Mouse (Mus musculus) v-Abl transformed pro-B cells (cell line): ENCODE measurements around the gene Pcdh9.
"Not testable (repeated sequence)": the region's sequence is repeated elsewhere in the genome, so short reads cannot be mapped to it uniquely, and the experiment has no call there.

Experiments used
- in situ Hi-C, 2 experiments: fragments of 400-800 bp; cut with MboI; formaldehyde crosslinking; loops; one replicate each; pipeline ENCODE4 v1.15.1; 2025; ENCODE audit not compliant: unreplicated experiment in 2 of 2

Pcdh9 gene

GRCm38 (mm10) chr14:93234333-93234732 is 656.1 kb downstream of the Pcdh9 start:
- in situ Hi-C loops, result no loop called here

GRCm38 (mm10) chr14:93233599-93233998 is 656.9 kb downstream of the Pcdh9 start:
- in situ Hi-C loops, result no loop called here

GRCm38 (mm10) chr14:93214846-93215245 is 675.6 kb downstream of the Pcdh9 start:
- in situ Hi-C loops, result not testable (repeated sequence)

GRCm38 (mm10) chr14:93199791-93200190 is 690.7 kb downstream of the Pcdh9 start:
- in situ Hi-C loops, result no loop called here

DNA sequence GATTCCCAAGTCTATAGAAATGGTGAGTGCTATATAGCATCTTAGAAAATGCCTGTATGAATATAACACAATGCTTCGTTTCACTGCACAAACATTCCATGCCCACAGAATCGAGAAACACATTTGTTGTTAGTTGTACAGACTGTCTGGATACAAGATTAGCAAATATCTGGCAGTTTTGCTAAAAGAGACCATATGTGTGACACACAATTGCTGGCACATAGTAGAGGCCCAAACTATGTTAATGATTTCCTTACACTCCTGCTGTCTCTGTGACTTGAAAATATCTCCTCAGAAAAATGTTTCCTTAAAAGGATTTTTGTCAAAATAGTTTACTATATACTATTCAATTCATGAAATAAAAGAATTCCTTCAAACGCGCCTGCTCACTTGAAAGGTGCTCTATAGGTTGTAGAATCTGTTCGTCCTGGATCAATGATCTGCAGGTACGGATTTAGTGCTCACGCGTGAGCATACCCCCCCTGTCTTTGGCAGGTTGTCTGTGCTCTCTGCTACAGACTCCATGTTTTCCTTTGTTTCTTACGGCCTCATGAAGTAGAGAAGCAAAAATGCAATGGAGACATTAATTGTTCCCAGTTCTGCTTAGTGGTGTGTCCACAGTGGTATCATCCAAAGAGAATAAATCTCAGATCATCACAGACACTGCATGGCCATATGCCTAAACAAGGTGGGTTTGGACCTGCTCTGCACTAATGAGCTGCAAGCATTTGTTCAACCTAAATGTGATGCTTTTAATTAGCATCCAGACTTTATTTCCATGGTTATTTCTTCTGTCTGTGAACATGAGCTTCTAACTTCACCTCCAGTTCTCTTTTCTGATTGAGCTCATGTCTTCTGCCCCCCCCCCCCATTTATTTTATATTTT is 707.6 kb downstream of the Pcdh9 start:
- in situ Hi-C loops, result no loop called here

GRCm38 (mm10) chr14:93169201-93169600 is 721.3 kb downstream of the Pcdh9 start:
- in situ Hi-C loops, result no loop called here

- in situ Hi-C loops, result no loop called here
These were observed 722.1 kb downstream of the Pcdh9 start for GRCm38 (mm10) chr14:93168367-93168766.

DNA sequence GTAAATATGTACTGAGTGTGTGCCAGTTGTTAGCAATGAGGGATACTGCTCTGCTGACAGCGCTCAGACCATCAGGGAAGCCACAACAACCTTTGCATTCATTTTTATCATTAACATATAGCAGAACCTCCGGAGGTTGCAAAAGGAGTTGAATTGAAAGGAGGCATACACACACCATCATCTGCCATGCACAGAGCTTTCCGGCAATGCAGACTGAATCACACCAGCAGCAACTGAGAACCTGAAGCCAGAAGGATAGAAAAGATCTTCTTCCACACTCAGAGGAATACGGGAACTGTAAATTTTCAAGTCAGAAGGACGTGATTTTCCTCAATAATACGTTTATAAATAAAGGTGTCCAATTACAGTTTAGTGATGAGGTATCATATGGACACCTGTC is 747.1 kb downstream of the Pcdh9 start:
- in situ Hi-C loops, result no loop called here

GRCm38 (mm10) chr14:93142076-93142475 is 748.4 kb downstream of the Pcdh9 start:
- in situ Hi-C loops, result no loop called here

GRCm38 (mm10) chr14:93126993-93127392 is 763.5 kb downstream of the Pcdh9 start:
- in situ Hi-C loops, result no loop called here

- in situ Hi-C loops, result no loop called here
These were observed 787.7 kb downstream of the Pcdh9 start for GRCm38 (mm10) chr14:93102755-93103154.

DNA sequence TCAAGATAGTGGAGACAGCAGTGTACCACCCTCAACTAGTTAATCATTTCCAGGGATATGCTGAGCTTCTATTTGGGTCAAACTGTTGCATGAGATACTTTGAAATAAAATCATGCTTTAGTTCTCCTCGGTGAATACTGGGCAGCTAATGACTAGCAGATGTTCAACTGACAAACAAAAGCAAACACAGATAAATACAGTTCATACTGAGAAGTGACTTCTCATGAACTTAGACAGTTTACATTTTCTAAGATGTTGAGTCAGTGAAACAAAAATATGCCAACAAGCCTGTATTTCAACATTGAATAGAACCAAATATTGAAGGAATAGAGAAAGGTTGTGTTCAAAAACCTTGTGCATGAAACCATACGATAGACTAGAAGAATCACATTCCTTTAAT is 795.4 kb downstream of the Pcdh9 start:
- in situ Hi-C loops, result no loop called here

DNA sequence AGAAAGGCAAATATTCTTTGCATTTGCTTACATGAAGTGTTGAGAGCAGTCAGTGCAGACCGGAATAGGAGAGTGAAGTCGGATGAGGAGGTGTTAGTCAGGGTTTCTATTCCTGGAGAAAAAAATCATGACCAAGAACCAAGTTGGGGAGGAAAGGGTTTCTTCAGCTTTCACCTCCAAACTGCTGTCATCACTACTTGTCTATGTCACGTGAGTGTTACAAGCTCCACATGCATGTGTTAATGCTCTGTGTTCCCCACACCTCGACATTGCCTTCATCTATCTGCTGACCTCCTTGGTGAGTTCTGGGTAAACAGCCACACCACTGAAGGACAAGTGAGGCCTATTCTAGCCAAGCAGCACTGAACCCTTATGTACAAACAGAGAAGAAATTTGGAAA is 797.7 kb downstream of the Pcdh9 start:
- in situ Hi-C loops, result no loop called here

DNA sequence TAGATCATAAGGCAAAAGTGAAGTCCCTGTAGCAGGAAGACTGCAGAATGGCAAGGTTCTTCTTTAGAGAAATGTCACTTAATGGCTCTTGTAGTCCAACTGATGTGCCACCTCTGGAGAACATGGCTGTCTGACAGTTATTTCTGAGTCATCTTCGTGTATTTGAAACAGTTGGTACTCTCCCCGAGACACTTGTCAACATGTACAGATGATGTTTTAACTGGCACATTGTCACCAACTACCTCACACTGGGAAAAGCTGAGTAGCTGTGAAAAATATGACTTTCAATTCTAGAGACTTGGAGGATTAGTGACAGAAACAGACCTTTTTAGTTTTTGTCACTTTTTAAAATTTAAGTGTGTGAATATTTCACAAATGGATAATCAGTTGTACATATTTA is 804.8 kb downstream of the Pcdh9 start:
- in situ Hi-C loops, result no loop called here

- in situ Hi-C loops, result no loop called here
These were observed 807.3 kb downstream of the Pcdh9 start for GRCm38 (mm10) chr14:93083140-93083539.

DNA sequence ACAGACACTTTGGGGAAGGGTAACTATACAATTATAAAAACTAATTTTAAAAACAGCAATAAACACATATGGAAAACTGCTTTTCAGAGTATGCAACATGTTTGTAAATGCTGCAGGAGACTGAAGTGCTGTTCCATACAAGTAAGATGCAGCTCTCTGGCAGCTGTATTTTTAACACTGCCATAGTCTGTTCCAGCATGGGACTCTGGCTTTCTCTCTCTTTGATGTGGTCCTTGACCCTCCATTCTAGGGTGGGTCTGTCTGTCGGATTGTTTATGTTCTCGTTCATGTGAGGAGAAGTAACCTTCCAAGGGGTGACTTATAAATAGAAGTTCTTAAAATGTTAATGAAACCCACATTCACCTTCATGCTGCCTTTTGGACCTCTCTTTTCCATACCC is 809.6 kb downstream of the Pcdh9 start:
- in situ Hi-C loops, result no loop called here

DNA sequence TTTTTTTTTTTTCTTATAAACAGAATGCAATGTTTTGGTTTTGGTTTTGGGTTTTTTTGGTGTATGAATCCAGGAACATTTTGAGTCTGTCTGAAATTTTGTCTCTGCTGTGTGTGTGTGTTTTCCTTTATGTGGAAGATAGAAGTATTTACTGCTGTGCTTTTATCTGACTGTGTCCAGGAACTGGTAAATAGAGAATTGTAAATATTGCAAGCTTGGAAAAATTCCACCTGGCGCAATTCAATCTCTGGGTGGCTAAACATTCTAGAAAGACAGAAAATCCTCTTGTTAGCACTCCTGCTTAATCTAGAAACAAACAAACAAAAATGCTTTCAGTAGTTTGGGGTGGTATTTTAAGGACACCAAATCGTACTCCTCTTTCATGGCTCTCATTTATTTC is 814.7 kb downstream of the Pcdh9 start:
- in situ Hi-C loops, result no loop called here

DNA sequence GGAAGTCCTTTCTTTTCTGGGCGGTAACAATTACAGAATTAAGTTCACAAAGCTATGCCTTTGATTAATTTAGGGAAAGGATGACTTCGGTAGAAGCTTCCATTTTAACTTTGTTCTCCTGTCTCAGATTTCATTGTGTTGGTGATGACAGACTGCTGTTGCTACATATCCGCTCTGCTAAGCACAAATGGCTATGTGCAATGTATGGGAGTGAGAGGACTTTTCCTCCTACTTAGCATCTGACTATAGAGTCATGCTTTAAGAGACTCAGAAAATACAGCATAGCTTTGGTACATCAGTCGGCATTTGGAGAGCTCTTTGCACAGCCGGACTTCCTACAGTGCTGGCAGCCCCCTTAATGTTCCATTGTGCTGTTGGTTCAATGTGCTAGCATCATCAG is 818.1 kb downstream of the Pcdh9 start:
- in situ Hi-C loops, result no loop called here

GRCm38 (mm10) chr14:93070140-93070539 is 820.3 kb downstream of the Pcdh9 start:
- in situ Hi-C loops, result no loop called here

- in situ Hi-C loops, result no loop called here
These were observed 822.8 kb downstream of the Pcdh9 start for GRCm38 (mm10) chr14:93067411-93068336.

- in situ Hi-C loops, result no loop called here
These were observed 823.6 kb downstream of the Pcdh9 start for GRCm38 (mm10) chr14:93066732-93067410.
